Comparison of ENCODE assay signal across 8 mouse cellular contexts in genomic region chr1:151426947-151427600, GRCm38 (mm10). TPM values are rescaled to one million over a fixed set of nuclear protein-coding genes. Genes with fewer than 3 reads are reported as not detected.
DNase-seq lines count a peak whose midpoint lies in the region; ATAC-seq lines count a peak whose summit lies in the region.

No protein-coding gene starts in this region.

- intact Hi-C loops in left cerebral cortex, postnatal 4 days (cut with DNase I), result loop anchor here (5.0 kb wide), 1 partner anchor 390 kb away; no protein-coding TSS in a partner anchor

- peak overlapping the region; percentile 54 for H3K4me2 ChIP-seq in embryonic facial prominence, embryonic 15.5 days (replicated peaks)
- peak overlapping the region; percentile 49 for H3K4me2 ChIP-seq in limb, embryonic 11.5 days (ENCODE audit: low read depth, severe bottlenecking)
- H3K4me2 ChIP-seq in midbrain, embryonic 15.5 days, result peak overlapping the region; percentile 72

- no peaks in the 10 kb centered on the region for H3K9me3 ChIP-seq in embryonic facial prominence, embryonic 15.5 days (replicated peaks)
- H3K9me3 ChIP-seq in limb, embryonic 11.5 days (ENCODE audit: control insufficient read depth, low read length), result no peaks in the 10 kb centered on the region
- H3K9me3 ChIP-seq in midbrain, embryonic 15.5 days, result no peaks in the 10 kb centered on the region

- peak overlapping the region; percentile 94 for H3K4me3 ChIP-seq in embryonic facial prominence, embryonic 15.5 days (replicated peaks)
- peak overlapping the region; percentile 92 for H3K4me3 ChIP-seq in limb, embryonic 11.5 days (ENCODE audit: low read depth, low read length)
- H3K4me3 ChIP-seq in midbrain, embryonic 15.5 days, result peak overlapping the region; percentile 69

- peak overlapping the region; percentile 80; the same call in 1 of the 2 replicates for H3K9ac ChIP-seq in embryonic facial prominence, embryonic 15.5 days
- H3K9ac ChIP-seq in limb, embryonic 11.5 days (ENCODE audit: low read length), result no peak overlapping the region; the same call in 1 of the 2 replicates
- H3K9ac ChIP-seq in midbrain, embryonic 15.5 days, result no peak overlapping the region

- H3K27ac ChIP-seq in embryonic facial prominence, embryonic 15.5 days (replicated peaks), result no peak overlapping the region
- H3K27ac ChIP-seq in limb, embryonic 11.5 days (replicated peaks; ENCODE audit: low read depth, low read length), result no peak overlapping the region
- H3K27ac ChIP-seq in midbrain, embryonic 15.5 days, result no peak overlapping the region

- H3K27me3 ChIP-seq in embryonic facial prominence, embryonic 15.5 days, result no peaks in the 10 kb centered on the region
- no peaks in the 10 kb centered on the region for H3K27me3 ChIP-seq in limb, embryonic 11.5 days (ENCODE audit: control insufficient read depth, insufficient read depth, low read length)
- no peaks in the 10 kb centered on the region for H3K27me3 ChIP-seq in midbrain, embryonic 15.5 days (replicated peaks)

- H3K36me3 ChIP-seq in embryonic facial prominence, embryonic 15.5 days, result peaks cover 4% of the 10 kb centered on the region; the same call in 1 of the 2 replicates
- no peaks in the 10 kb centered on the region; the same call in 1 of the 2 replicates for H3K36me3 ChIP-seq in limb, embryonic 11.5 days (ENCODE audit: control insufficient read depth, insufficient read depth, low read length)
- 0 out of 2 replicates have a peak, but pooled peaks cover 3% of the 10 kb centered on the region for H3K36me3 ChIP-seq in midbrain, embryonic 15.5 days (replicated peaks)

- ATAC-seq in embryonic facial prominence, embryonic 15.5 days (ENCODE audit: insufficient number of reproducible peaks, low FRiP score, low TSS enrichment, low read depth), result no peak
- ATAC-seq in limb, embryonic 11.5 days (ENCODE audit: insufficient number of reproducible peaks, low FRiP score, low TSS enrichment, low read depth), result no peak
- ATAC-seq in midbrain, embryonic 15.5 days (replicated peaks), result no peak

- peak; percentile 2 for DNase-seq in retina, embryonic 14.5 days (ENCODE audit: low spot score)
- no peak for DNase-seq in retina, postnatal 1 day
- no peak for DNase-seq in limb, embryonic 11.5 days (ENCODE audit: low spot score)
- no peak for DNase-seq in left cerebral cortex, postnatal 4 days
- DNase-seq in cerebellum, postnatal 25 days, result no peak
- no peak for DNase-seq in gastrocnemius, postnatal 4 days (ENCODE audit: low spot score in 2 of 2)

- WGBS in embryonic facial prominence, embryonic 15.5 days, result 23% methylated on average over 7 of the region's 7 CpGs
- 26% methylated on average over 7 of the region's 7 CpGs for WGBS in limb, embryonic 11.5 days
- WGBS in midbrain, embryonic 15.5 days, result 33% methylated on average over 7 of the region's 7 CpGs

- peaks cover 14% of the 10 kb centered on the region for H3K4me1 ChIP-seq in embryonic facial prominence, embryonic 15.5 days
- no peaks in the 10 kb centered on the region for H3K4me1 ChIP-seq in limb, embryonic 11.5 days (ENCODE audit: control insufficient read depth, insufficient read depth, low read length)
- peaks cover 23% of the 10 kb centered on the region for H3K4me1 ChIP-seq in midbrain, embryonic 15.5 days

RNA-seq across cellular contexts. Expression of gene Swt1, which starts 1.2 kb away (rescaled TPM):
- polyA plus RNA-seq in embryonic facial prominence, embryonic 15.5 days (2015; fragmentation: Nextera tagmentation; extraction: Ambion mirVana), result 24.2 and 26.7 TPM in 2 replicates
- 18.9 and 22.9 TPM in 2 replicates for polyA plus RNA-seq in limb, embryonic 11.5 days (2014; fragmentation: Nextera tagmentation; extraction: Ambion mirVana)
- polyA plus RNA-seq in midbrain, embryonic 15.5 days (2015; fragmentation: Nextera tagmentation; extraction: Ambion mirVana), result 13.0 and 13.9 TPM in 2 replicates
- 1 to 10 TPM; 9.2 to 9.4 TPM for total RNA-seq in left cerebral cortex, postnatal 4 days (2021)
- 1 to 10 TPM; 7.7 to 9.8 TPM for total RNA-seq in gastrocnemius, postnatal 4 days (2021)

RNA-seq across cellular contexts. Expression of gene Trmt1l, which starts 1.3 kb away (rescaled TPM):
- polyA plus RNA-seq in embryonic facial prominence, embryonic 15.5 days (2015; fragmentation: Nextera tagmentation; extraction: Ambion mirVana), result 44.9 and 48.2 TPM in 2 replicates
- polyA plus RNA-seq in limb, embryonic 11.5 days (2014; fragmentation: Nextera tagmentation; extraction: Ambion mirVana), result 49.6 and 51.7 TPM in 2 replicates
- 46.6 and 48.3 TPM in 2 replicates for polyA plus RNA-seq in midbrain, embryonic 15.5 days (2015; fragmentation: Nextera tagmentation; extraction: Ambion mirVana)
- total RNA-seq in left cerebral cortex, postnatal 4 days (2021), result 10 to 100 TPM; 21.3 to 22.6 TPM
- total RNA-seq in gastrocnemius, postnatal 4 days (2021), result 10 to 100 TPM; 14.5 to 17.4 TPM
